Mouse (Mus musculus) gastrocnemius, adult 8-10 months (tissue): ENCODE measurements around the gene Gm5072. TPM values are rescaled to one million over a fixed set of nuclear protein-coding genes. Genes with fewer than 3 reads are reported as not detected.
"Not testable (repeated sequence)": the region's sequence is repeated elsewhere in the genome, so short reads cannot be mapped to it uniquely, and the experiment has no call there.

Source experiments
- DNase-seq, 2 experiments: peaks; one replicate each; pipeline ENCODE4 v3.0.0; 2022; ENCODE audit warnings: low spot score in 2 of 2
- total RNA-seq, 4 experiments: library from RNA; stranded (reverse); gene quantifications; 2 replicates each; pipeline ENCODE4 v1.2.4; 2022

The Gm5072 gene
- not detected for total RNA-seq

DNA sequence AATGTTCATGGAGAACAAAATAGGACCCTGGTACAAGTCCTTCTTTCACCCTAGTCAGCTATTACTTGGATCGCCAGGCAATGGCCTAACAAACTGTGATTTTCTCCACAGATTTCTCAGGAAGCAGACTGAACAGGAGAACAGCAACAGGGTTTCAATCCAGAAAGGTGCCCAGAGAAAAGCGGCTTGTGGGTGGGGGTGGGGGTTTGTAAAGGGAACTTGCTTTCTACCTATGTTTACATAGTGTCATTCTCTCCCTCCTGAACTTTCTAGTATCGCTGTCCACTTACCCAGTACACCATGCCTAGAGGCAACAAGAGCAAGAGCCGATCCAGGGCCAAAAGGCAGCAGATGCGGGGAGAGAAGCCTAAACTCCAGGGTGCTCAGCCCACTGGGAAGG is at the start of gene Gm5072:
Gm5072 (plus strand) TSS at position 301 of the 400 bp plus-strand sequence.
- DNase-seq: not testable (repeated sequence)

Other genes starting within 250 kb of the Gm5072 start
- not detected for gene Mageb2, start 60.8 kb upstream of the Gm5072 start, total RNA-seq
- gene Gm8914, start 87.6 kb downstream of the Gm5072 start, total RNA-seq: not detected
- not detected for gene 1700084M14Rik, start 183.4 kb downstream of the Gm5072 start, total RNA-seq
- not detected for gene Gm14781, start 239.7 kb downstream of the Gm5072 start, total RNA-seq